Mouse (Mus musculus): Measurements from ENCODE around the gene S1pr2.

- TF ChIP-seq CTCF (conservative IDR thresholded peaks at IDR 0.05; ENCODE audit: low read length): no peak
- TF ChIP-seq POU5F1 (IDR thresholded peaks at IDR 0.05; ENCODE audit: borderline replicate concordance, low read length): no peak
Measured at GRCm38 (mm10) chr9:20991587-20991986, 15.0 kb upstream of the S1pr2 start.
